In the genomic region with DNA sequence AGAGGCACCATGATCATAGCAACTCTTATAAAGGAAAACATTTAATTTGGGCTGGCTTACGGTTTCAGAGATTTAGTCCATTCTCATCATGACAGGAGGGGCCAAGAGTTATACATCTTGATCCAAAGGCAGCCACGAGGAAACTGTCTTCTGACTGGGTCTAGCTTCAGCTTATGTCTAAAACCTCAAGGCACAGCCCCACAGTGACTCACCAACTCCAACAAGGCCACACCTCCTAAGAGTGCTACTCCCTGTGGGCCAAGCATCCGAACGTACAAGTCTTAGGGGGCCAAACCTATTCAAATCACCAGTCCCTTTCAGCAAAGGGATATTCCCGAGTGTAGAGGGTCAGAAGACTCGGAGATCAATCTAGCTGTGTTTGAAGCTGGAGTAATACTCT, we compare ENCODE assay signal across 38 mouse cellular contexts. TPM values are rescaled to one million over a fixed set of nuclear protein-coding genes. Genes with fewer than 3 reads are reported as not detected.
"Had no signal": no experiment of that assay in that cellular context is flagged by ENCODE, and none has a peak within 500 bp of the region (broad histone marks: within the 10 kb centered on the region; RNA-seq: fewer than 3 reads in every experiment).

No protein-coding gene starts in this region.

- H3K9ac ChIP-seq: embryonic facial prominence, embryonic 12.5 days; embryonic facial prominence, embryonic 13.5 days; embryonic facial prominence, embryonic 15.5 days; forebrain, embryonic 12.5 days; forebrain, embryonic 13.5 days; forebrain, embryonic 15.5 days; forebrain, postnatal 0 days had no signal

- H3K4me1 ChIP-seq: embryonic facial prominence, embryonic 10.5 days; embryonic facial prominence, embryonic 12.5 days; embryonic facial prominence, embryonic 13.5 days; embryonic facial prominence, embryonic 15.5 days; forebrain, embryonic 10.5 days; forebrain, embryonic 12.5 days; forebrain, embryonic 13.5 days; forebrain, embryonic 15.5 days; heart, embryonic 10.5 days had no signal

- H3K36me3 ChIP-seq: embryonic facial prominence, embryonic 10.5 days; embryonic facial prominence, embryonic 12.5 days; embryonic facial prominence, embryonic 13.5 days; embryonic facial prominence, embryonic 15.5 days; forebrain, embryonic 10.5 days; forebrain, embryonic 12.5 days; forebrain, embryonic 15.5 days; heart, embryonic 10.5 days had no signal

- DNase-seq: cerebellum, postnatal 10 days; cerebellum, postnatal 14 days; cerebellum, postnatal 25 days; cerebellum, postnatal 36 days; embryo, embryonic 11 days; forebrain, postnatal 0 days; gastrocnemius, adult 2 months; gastrocnemius, postnatal 10 days; gastrocnemius, postnatal 14 days; gastrocnemius, postnatal 25 days; gastrocnemius, postnatal 36 days; heart, adult 11 months; heart, adult 18-20 months; heart, adult 2 months had no signal

- H3K4me3 ChIP-seq: embryonic facial prominence, embryonic 10.5 days; embryonic facial prominence, embryonic 12.5 days; embryonic facial prominence, embryonic 13.5 days; embryonic facial prominence, embryonic 15.5 days; erythroblast, embryonic 14.5 days; forebrain, embryonic 10.5 days; forebrain, embryonic 12.5 days; forebrain, embryonic 13.5 days; forebrain, embryonic 15.5 days; gastrocnemius, adult 2 months; heart, adult 2 months; heart, embryonic 10.5 days had no signal

- H3K4me2 ChIP-seq: embryonic facial prominence, embryonic 12.5 days; embryonic facial prominence, embryonic 13.5 days; embryonic facial prominence, embryonic 15.5 days; forebrain, embryonic 12.5 days; forebrain, embryonic 13.5 days; forebrain, embryonic 15.5 days; heart, embryonic 11.5 days had no signal

- H3K9me3 ChIP-seq: embryonic facial prominence, embryonic 10.5 days; embryonic facial prominence, embryonic 12.5 days; embryonic facial prominence, embryonic 13.5 days; embryonic facial prominence, embryonic 15.5 days; forebrain, embryonic 10.5 days; forebrain, embryonic 12.5 days; forebrain, embryonic 13.5 days; forebrain, embryonic 15.5 days; heart, embryonic 10.5 days had no signal

- H3K27me3 ChIP-seq: embryonic facial prominence, embryonic 12.5 days; embryonic facial prominence, embryonic 13.5 days; embryonic facial prominence, embryonic 15.5 days; forebrain, embryonic 12.5 days; forebrain, embryonic 13.5 days; forebrain, embryonic 15.5 days had no signal

- H3K27ac ChIP-seq: embryonic facial prominence, embryonic 10.5 days; embryonic facial prominence, embryonic 12.5 days; embryonic facial prominence, embryonic 13.5 days; embryonic facial prominence, embryonic 15.5 days; forebrain, embryonic 10.5 days; forebrain, embryonic 12.5 days; forebrain, embryonic 13.5 days; forebrain, embryonic 15.5 days; gastrocnemius, adult 2 months; heart, adult 2 months; heart, embryonic 10.5 days had no signal

RNA-seq across cellular contexts. Expression of a gene that starts 44.1 kb away (rescaled TPM):
- total RNA-seq: common myeloid progenitor, adult 5-6 weeks; forebrain, postnatal 0 days; gastrocnemius, adult 18-20 months; gastrocnemius, adult 2 months; gastrocnemius, adult 8-10 months; gastrocnemius, postnatal 10 days; gastrocnemius, postnatal 14 days; gastrocnemius, postnatal 25 days; gastrocnemius, postnatal 36 days; gastrocnemius, postnatal 4 days; granulocyte monocyte progenitor cell, adult 5-6 weeks; heart, adult 18-20 months; heart, adult 2 months had no signal
- polyA plus RNA-seq: cortical plate, adult 2 months; embryonic facial prominence, embryonic 10.5 days; embryonic facial prominence, embryonic 11.5 days; embryonic facial prominence, embryonic 12.5 days; embryonic facial prominence, embryonic 13.5 days; embryonic facial prominence, embryonic 14.5 days; embryonic facial prominence, embryonic 15.5 days; erythroblast, embryonic 14.5 days; forebrain, embryonic 10.5 days; forebrain, embryonic 11.5 days; forebrain, embryonic 12.5 days; forebrain, embryonic 13.5 days; forebrain, embryonic 14.5 days; forebrain, embryonic 15.5 days; forebrain, embryonic 16.5 days; forebrain, postnatal 0 days; frontal cortex, adult 2 months; gonadal fat pad, adult 2 months; heart, adult 2 months; heart, embryonic 10.5 days; heart, embryonic 11.5 days had no signal
